Mouse (Mus musculus) stomach, embryonic 15.5 days (tissue): Measurements from ENCODE around the gene Acss2. TPM values are rescaled to one million over a fixed set of nuclear protein-coding genes. Genes with fewer than 3 reads are reported as not detected.

Source experiments
- ATAC-seq: fragments of 200-750 bp; cut with Nextera tagmentation; 2 replicates; pipeline ENCODE4 v1.8.0; 2017; ENCODE audit warnings: low read depth, moderate number of reproducible peaks, moderate TSS enrichment; ENCODE audit not compliant: insufficient read depth, low FRiP score
- H3K27ac ChIP-seq: fragments of 300-500 bp; sonication (generic); 2 replicates; pipeline ENCODE4 v1.5.1; 2015; ENCODE audit warnings: mild to moderate bottlenecking, inconsistent platforms
- H3K27me3 ChIP-seq: fragments of 300-500 bp; sonication (generic); replicated peaks from 2 replicates; pipeline ENCODE4 v1.6.1; 2015; ENCODE audit warnings: inconsistent platforms
- H3K36me3 ChIP-seq: fragments of 300-500 bp; sonication (generic); 2 replicates; pipeline ENCODE4 v1.6.1; 2015; ENCODE audit warnings: inconsistent platforms
- H3K4me1 ChIP-seq: fragments of 300-500 bp; sonication (generic); 2 replicates; pipeline ENCODE4 v1.6.1; 2015; ENCODE audit warnings: inconsistent platforms
- H3K4me2 ChIP-seq: fragments of 300-500 bp; sonication (generic); 2 replicates; pipeline ENCODE4 v1.6.1; 2015; ENCODE audit warnings: mild to moderate bottlenecking, inconsistent platforms
- H3K4me3 ChIP-seq: fragments of 300-500 bp; sonication (generic); replicated peaks from 2 replicates; pipeline ENCODE4 v1.5.1; 2015; ENCODE audit warnings: inconsistent platforms
- H3K9ac ChIP-seq: fragments of 300-500 bp; sonication (generic); 2 replicates; pipeline ENCODE4 v1.6.1; 2015; ENCODE audit warnings: inconsistent platforms
- H3K9me3 ChIP-seq: fragments of 300-500 bp; sonication (generic); 2 replicates; pipeline ENCODE4 v1.6.1; 2016; ENCODE audit warnings: inconsistent platforms
- WGBS: fragments of 180-500 bp; shearing (Covaris S2); methylation state at CpG from one replicate; pipeline ENCODE4 v1.1.7; 2015; 5-methylcytosine and 5-hydroxymethylcytosine counted together
- polyA plus RNA-seq: library from polyadenylated mRNA; unstranded; fragments of >200 nt; fragmentation: Nextera tagmentation; extraction: Ambion mirVana; gene quantifications from 2 replicates; pipeline ENCODE4 v1.2.1, GENCODE M21; 2015

Acss2 gene
- polyA plus RNA-seq, 1 experiment from 2014 or later: 14.0 TPM

DNA sequence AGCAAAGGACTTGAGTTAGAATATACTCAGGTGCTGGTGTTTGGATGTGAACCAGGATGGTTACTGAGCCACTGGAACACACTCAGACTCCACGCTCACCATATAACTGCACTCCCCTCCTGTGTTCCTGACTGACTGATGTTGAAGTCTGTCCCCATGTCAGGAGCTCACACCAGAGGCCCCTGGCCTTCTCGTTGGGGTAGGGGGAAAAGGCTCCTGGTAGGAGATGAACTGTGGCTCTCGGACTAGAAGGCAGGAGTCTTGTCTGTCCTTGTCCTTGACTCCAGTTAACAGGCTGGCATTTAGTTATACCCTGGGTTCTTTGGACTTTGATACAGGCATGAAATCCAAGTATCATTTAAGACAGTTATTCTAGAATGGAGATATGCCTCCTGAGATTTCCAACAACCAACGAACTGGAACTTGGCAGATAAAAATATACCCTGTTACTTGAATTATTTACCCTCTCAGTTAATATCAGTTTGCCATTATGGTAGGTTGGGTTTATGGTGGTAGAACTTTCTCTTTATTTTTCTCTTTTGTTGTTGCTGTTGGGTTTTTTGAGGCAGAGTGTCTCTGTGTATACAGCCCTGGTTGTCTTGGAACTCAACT, 64.7 kb downstream of the Acss2 start:
- Histone ChIP-seq H3K27ac (no peak overlapping the region), H3K36me3 (no peaks in the 10 kb centered on the region), H3K4me2 (no peak overlapping the region), H3K27me3 (no peaks in the 10 kb centered on the region), H3K4me3 (no peak overlapping the region), H3K4me1 (no peaks in the 10 kb centered on the region), H3K9ac (no peak overlapping the region), H3K9me3 (no peaks in the 10 kb centered on the region)
- 75% methylated on average over 4 of the region's 4 CpGs for WGBS
- no peak for ATAC-seq

DNA sequence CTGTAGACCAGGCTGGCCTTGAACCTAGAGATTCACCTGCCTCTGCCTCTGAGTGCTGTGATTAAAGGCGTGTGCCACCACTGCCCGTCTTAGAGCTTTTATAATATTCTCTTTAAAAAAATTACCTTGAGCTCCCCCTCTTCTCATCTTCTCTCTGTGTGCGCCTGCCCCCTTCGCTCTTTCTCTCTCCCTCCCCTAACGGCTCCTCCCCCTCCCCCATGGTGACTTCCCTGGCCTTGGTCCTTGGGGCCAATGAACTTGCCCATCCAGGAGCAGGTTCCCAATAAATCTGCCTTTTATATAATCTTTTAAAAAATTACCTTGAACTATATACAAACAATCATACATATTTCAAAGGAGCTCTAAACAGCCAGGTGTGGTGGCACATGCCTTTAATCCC, 65.2 kb downstream of the Acss2 start:
- H3K9ac ChIP-seq: no peak overlapping the region
- H3K36me3 ChIP-seq: no peaks in the 10 kb centered on the region
- H3K27me3 ChIP-seq: no peaks in the 10 kb centered on the region
- WGBS: 81% methylated on average over 5 of the region's 5 CpGs
- H3K9me3 ChIP-seq: no peaks in the 10 kb centered on the region
- ATAC-seq: no peak
- H3K4me2 ChIP-seq: no peak overlapping the region
- H3K4me1 ChIP-seq: no peaks in the 10 kb centered on the region
- H3K27ac ChIP-seq: no peak overlapping the region
- no peak overlapping the region for H3K4me3 ChIP-seq

DNA sequence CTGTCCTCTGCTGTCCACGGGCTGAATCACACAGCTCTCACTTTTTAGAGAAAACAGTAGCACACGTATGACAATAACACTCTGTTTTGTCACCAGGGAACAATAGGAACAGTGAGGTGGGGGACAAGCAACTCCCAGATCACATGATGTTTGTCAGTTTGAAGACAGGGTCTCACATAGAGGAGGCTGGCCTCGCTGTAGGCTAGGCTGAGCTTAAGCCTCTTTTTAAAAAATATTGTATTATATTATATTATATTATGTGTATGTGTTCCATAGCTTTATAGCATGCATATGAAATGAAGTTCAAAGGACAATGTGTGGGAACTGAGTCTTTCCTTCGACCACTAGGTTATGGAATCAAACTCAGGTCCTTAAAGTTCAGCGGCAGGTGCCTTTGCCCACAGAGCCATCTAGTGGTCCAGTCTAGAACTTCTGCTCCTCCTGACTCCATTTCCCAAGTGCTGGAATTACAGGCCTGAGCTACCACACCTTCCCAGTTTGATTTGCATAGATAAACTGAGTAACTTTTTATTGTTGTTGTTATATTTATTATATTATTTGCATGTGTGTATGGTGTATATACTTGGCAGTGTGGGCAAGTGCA, 66.3 kb downstream of the Acss2 start:
- no peak for ATAC-seq

DNA sequence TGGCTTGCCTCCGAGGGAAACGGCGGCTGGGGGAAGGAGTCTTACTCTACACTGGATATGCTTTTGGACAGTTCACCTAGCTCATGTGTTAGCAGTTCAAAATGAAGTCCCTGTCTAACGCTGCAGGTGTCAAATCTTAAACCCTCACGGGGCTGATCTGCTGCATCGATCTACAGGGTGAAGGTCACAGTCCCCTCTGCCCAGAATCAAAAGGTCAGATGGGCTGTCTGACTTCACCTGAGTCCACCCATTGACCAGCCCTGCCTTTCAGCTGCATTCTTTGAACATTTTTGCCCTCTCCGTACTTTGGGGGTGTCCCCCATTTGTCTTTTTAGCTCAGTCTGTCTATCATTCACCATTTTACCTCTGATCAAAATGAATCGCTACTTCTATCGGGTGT, 67.3 kb downstream of the Acss2 start:
- H3K36me3 ChIP-seq: no peaks in the 10 kb centered on the region
- H3K9ac ChIP-seq: no peak overlapping the region
- H3K27me3 ChIP-seq: no peaks in the 10 kb centered on the region
- WGBS: 88% methylated on average over 9 of the region's 9 CpGs
- H3K27ac ChIP-seq: no peak overlapping the region
- no peaks in the 10 kb centered on the region for H3K4me1 ChIP-seq
- H3K9me3 ChIP-seq: no peaks in the 10 kb centered on the region
- no peak overlapping the region for H3K4me3 ChIP-seq
- ATAC-seq: no peak
- no peak overlapping the region for H3K4me2 ChIP-seq

More for the DNA sequence above, 66.3 kb downstream of the Acss2 start:
- Histone ChIP-seq H3K9ac (no peak overlapping the region), H3K9me3 (no peaks in the 10 kb centered on the region), H3K4me1 (no peaks in the 10 kb centered on the region), H3K36me3 (no peaks in the 10 kb centered on the region), H3K27me3 (no peaks in the 10 kb centered on the region), H3K4me3 (no peak overlapping the region), H3K4me2 (no peak overlapping the region), H3K27ac (no peak overlapping the region)
- WGBS: 46% methylated on average over 5 of the region's 5 CpGs

DNA sequence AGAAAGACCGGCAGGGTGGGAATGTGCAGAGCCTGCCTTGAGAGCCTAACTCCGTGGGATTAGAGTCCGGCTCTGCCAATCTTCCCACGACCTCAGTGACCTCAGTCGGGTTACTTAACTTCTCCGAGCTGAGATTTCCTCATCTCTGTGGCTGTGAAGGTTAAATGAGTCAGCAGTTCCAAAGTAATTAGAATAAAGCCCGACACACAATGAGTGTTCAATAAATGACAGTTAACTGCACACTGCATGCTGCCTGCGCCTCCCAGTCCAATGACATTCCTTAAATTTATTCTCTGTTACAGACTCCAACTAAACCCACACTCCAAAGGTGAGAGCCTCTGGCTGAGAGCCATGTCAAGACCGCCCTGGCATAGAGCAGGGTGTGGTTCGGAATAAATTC, 67.7 kb downstream of the Acss2 start:
- Histone ChIP-seq H3K4me1 (no peaks in the 10 kb centered on the region), H3K4me2 (no peak overlapping the region), H3K9me3 (no peaks in the 10 kb centered on the region), H3K36me3 (no peaks in the 10 kb centered on the region), H3K27me3 (no peaks in the 10 kb centered on the region), H3K4me3 (no peak overlapping the region), H3K9ac (no peak overlapping the region), H3K27ac (no peak overlapping the region)
- ATAC-seq: no peak
- 64% methylated on average over 10 of the region's 10 CpGs for WGBS

DNA sequence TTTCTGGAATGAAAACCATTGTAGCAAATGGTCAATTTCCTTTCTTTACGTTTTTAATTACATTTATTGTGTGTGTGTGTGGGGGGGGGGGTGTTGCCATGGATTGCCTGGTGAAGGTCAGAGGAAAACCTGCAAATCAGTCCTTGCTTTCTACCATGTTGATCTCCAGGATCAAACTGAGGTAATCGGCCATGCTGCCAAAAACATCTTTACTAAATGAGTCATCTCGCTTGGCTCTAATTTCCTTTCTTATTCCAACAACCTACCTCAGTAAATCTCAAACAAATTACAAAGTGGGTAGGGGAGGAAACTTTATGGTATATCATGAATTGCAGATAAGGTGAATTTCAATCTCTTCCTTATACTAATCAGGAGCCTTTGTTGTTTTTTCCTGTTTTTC, 70.4 kb downstream of the Acss2 start:
- 77% methylated on average over 3 of the region's 3 CpGs for WGBS
- ATAC-seq: no peak
- no peak overlapping the region for H3K27ac ChIP-seq
- H3K9ac ChIP-seq: no peak overlapping the region
- no peak overlapping the region for H3K4me3 ChIP-seq
- H3K36me3 ChIP-seq: no peaks in the 10 kb centered on the region
- H3K4me2 ChIP-seq: no peak overlapping the region
- peaks cover 5% of the 10 kb centered on the region; the same call in 1 of the 2 replicates for H3K4me1 ChIP-seq
- no peaks in the 10 kb centered on the region for H3K27me3 ChIP-seq
- H3K9me3 ChIP-seq: no peaks in the 10 kb centered on the region

DNA sequence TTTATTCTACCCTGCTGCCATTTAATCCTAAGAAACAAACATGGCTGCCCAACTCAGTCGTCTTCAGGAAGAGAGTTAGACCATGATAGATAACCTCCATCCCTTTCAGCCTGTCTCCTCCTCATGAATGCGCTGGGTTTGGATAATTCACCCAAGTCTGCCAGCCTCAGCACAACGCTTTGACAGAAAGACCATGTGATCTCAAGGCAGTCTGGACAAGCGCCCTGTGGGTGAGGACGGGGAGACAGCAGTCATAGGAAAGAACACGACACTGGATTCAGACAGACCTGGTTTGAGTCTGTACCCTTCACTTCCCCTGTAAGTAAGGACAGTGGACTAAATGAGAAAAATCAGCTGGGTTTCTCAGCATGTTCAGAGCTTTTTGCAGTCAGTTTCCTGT, 71.8 kb downstream of the Acss2 start:
- Histone ChIP-seq H3K27ac (no peak overlapping the region), H3K4me1 (peaks cover 5% of the 10 kb centered on the region; the same call in 1 of the 2 replicates), H3K9me3 (no peaks in the 10 kb centered on the region), H3K36me3 (no peaks in the 10 kb centered on the region), H3K27me3 (no peaks in the 10 kb centered on the region), H3K4me3 (no peak overlapping the region), H3K9ac (no peak overlapping the region), H3K4me2 (no peak overlapping the region)
- no peak for ATAC-seq
- WGBS: 76% methylated on average over 6 of the region's 6 CpGs

DNA sequence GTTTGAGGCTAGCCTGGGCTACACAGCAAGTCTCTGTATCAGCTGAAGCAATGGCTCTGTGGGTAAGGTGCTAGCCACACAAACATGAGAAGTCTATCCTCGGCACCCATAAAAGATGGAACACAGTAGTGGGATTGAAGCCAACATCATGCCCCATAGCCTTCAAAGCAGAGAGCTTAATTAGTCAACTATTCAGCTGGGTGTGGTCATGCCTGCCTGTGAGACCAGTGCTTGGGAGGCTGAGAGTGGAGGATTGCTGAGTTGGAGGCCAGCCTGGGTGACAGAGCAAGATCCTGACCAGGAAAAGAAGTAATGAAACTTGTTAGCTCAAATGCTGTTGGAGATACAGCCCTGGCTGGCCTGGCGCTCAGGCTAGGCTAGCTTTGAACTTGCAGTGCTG, 73.1 kb downstream of the Acss2 start:
- no peak for ATAC-seq
- H3K4me2 ChIP-seq: no peak overlapping the region
- 0 out of 2 replicates have a peak overlapping the region, but pooled peaks have one; percentile 21 for H3K27ac ChIP-seq
- no peaks in the 10 kb centered on the region for H3K9me3 ChIP-seq
- H3K4me1 ChIP-seq: peaks cover 5% of the 10 kb centered on the region; the same call in 1 of the 2 replicates
- H3K4me3 ChIP-seq: no peak overlapping the region
- H3K27me3 ChIP-seq: no peaks in the 10 kb centered on the region
- WGBS: 88% methylated on average over 2 of the region's 2 CpGs
- H3K9ac ChIP-seq: no peak overlapping the region
- no peaks in the 10 kb centered on the region for H3K36me3 ChIP-seq

DNA sequence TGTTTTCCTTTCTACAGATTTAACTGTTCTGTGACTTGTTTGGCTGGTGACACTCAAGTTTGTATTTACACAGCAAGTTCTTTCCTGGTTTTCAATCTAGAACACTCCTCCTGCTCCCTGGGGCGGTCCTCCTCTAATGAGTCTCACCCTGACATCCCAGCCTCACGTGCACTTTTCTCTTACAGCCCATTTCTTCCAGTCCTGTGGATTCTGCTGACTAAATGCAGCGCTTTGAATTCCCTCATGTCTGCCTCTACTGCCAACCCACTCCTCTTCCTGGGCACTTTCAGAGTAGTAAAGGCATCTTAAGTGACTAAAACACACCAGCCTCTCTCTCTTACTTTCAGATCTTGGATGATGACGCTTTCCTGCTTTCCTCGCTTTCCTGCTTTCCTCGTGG, 73.9 kb downstream of the Acss2 start:
- ATAC-seq: no peak

DNA sequence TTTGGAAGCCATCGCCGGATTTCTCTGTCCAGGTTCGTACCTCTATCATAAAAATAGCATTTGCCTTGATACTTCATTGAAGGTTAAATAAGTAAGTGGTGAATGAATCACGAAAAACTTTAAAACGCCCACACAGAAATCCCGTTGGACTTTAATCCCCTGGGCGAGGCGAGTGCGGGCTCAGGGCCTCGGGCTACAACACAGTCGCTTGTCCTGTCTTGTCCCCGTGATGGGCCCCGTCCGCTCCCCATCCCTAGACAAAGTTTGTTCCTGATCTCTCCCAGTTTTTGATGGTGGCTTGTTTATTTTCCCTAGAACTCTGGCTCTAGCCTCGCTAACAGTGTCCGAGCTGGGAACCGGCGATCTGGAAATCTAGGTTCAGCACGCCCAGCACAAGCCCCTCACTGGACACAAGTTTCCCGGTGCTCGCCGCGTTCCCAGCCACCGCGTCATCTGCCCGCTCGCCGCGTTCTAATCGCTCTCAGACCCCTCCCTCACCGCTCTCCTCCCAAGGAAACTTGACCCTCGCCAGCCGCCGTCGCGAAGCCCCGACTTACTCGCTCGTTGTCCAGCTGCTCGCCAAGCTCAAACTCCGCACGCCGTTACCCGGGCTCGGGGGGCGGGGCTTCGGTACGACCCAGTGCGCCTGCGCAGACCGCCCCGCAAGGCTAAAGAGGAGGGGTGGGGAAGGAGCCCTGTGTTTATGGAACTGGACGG, 74.5 kb downstream of the Acss2 start, which contains the start of gene Gss:
Gene Gss, minus strand, starts transcription at position 674 of the 717 bp plus-strand sequence.
- H3K4me3 ChIP-seq: peak within 1 kb of the TSS; percentile 68
- no peaks in the 10 kb centered on the region for H3K9me3 ChIP-seq
- no peaks in the 10 kb centered on the region for H3K27me3 ChIP-seq
- peak; percentile 92 for ATAC-seq
- peak within 1 kb of the TSS; percentile 85 for H3K27ac ChIP-seq
- H3K9ac ChIP-seq: peak within 1 kb of the TSS; percentile 52; the same call in 1 of the 2 replicates
- H3K4me2 ChIP-seq: peak within 1 kb of the TSS; percentile 76
- no peaks in the 10 kb centered on the region for H3K36me3 ChIP-seq
- peaks cover 5% of the 10 kb centered on the region; the same call in 1 of the 2 replicates for H3K4me1 ChIP-seq
- under 1% methylated on average over 53 of the region's 53 CpGs for WGBS

More for the DNA sequence above, 73.9 kb downstream of the Acss2 start:
- no peaks in the 10 kb centered on the region for H3K27me3 ChIP-seq
- WGBS: 6% methylated on average over 6 of the region's 6 CpGs
- H3K4me3 ChIP-seq: peak overlapping the region; percentile 68
- H3K9ac ChIP-seq: peak overlapping the region; percentile 52; the same call in 1 of the 2 replicates
- peak overlapping the region; percentile 85 for H3K27ac ChIP-seq
- peaks cover 5% of the 10 kb centered on the region; the same call in 1 of the 2 replicates for H3K4me1 ChIP-seq
- no peaks in the 10 kb centered on the region for H3K36me3 ChIP-seq
- H3K9me3 ChIP-seq: no peaks in the 10 kb centered on the region
- peak overlapping the region; percentile 76 for H3K4me2 ChIP-seq

DNA sequence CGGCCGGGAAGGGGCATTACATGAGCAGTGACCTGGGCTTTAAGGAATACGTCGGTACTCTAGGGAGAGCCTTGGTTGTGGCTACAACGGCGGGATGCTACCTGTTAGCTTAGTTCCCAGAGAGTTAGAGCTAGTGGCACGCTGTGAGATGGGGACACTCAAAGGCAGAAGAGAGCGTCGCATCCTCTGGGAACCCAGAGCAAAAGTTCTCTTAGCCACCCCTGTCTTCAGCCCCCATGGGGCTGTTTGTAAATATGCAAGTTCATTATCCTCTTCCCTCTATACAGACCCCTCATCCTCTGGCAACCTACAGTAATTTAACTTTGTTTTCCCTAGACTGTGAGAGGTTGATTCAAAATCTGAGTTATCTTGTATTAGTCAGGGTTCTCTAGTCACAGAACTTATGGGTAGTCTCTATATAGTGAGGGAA, 75.1 kb downstream of the Acss2 start:
- Histone ChIP-seq H3K9me3 (no peaks in the 10 kb centered on the region), H3K4me3 (peak overlapping the region; percentile 68), H3K4me1 (peaks cover 5% of the 10 kb centered on the region; the same call in 1 of the 2 replicates), H3K9ac (no peak overlapping the region), H3K27ac (peak overlapping the region; percentile 64; the same call in 1 of the 2 replicates), H3K4me2 (peak overlapping the region; percentile 76), H3K36me3 (no peaks in the 10 kb centered on the region), H3K27me3 (no peaks in the 10 kb centered on the region)
- under 1% methylated on average over 9 of the region's 9 CpGs for WGBS
- ATAC-seq: no peak

DNA sequence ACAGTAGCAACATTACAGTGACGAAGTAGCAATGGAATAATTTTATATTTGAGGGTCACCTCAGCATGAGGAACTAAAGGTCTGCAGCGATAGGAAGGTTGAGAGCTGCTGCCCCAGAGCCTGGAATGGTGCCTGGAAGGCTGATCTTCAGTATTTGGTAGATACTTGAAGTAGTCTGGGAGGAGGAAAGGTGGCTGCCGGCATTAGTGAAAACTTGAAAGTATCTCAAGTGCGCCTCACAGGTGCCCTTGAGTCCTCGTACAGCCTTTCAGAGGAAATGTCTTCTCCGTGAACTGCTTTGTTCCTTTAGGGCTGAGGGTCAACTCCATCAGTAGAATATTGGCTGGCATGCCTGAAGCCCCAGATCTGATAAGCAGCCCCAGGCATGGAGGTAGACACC, 77.8 kb downstream of the Acss2 start:
- no peak overlapping the region for H3K9ac ChIP-seq
- no peak for ATAC-seq
- peaks cover 5% of the 10 kb centered on the region; the same call in 1 of the 2 replicates for H3K4me1 ChIP-seq
- no peak overlapping the region for H3K27ac ChIP-seq
- H3K4me2 ChIP-seq: no peak overlapping the region
- no peaks in the 10 kb centered on the region for H3K27me3 ChIP-seq
- WGBS: 77% methylated on average over 6 of the region's 6 CpGs
- H3K36me3 ChIP-seq: no peaks in the 10 kb centered on the region
- H3K4me3 ChIP-seq: no peak overlapping the region
- H3K9me3 ChIP-seq: no peaks in the 10 kb centered on the region
